Mouse (Mus musculus) adipocyte (in vitro differentiated cells): ENCODE results near the gene Ttc13.
A peak's percentile ranks its signal among the peaks of the same experiment; 100 is the strongest.

Experiments
- DNase-seq: peaks from one replicate; pipeline ENCODE4 v3.0.0-alpha.2; 2016; ENCODE audit warnings: low spot score

Gene Ttc13

DNA sequence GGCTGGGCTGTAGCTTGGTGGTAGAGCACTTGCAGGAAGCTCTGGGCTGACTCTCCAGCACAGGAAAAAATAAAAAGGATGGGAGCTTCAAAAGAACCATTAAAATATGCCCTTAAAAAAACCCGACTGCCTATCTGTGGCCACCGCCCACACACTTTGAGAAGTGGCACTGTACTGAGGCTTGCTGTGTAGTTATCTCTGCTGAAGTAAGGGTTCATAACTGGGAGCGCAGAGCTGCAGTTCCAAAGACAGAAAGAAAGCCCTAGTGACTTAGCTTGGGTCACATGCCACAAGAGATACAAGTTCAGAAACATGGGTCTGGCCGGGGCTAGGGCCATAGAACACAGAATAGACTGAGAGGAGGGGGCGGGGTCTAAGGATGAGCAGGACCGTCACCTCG is 63.8 kb downstream of the Ttc13 start:
- no peak for DNase-seq

DNA sequence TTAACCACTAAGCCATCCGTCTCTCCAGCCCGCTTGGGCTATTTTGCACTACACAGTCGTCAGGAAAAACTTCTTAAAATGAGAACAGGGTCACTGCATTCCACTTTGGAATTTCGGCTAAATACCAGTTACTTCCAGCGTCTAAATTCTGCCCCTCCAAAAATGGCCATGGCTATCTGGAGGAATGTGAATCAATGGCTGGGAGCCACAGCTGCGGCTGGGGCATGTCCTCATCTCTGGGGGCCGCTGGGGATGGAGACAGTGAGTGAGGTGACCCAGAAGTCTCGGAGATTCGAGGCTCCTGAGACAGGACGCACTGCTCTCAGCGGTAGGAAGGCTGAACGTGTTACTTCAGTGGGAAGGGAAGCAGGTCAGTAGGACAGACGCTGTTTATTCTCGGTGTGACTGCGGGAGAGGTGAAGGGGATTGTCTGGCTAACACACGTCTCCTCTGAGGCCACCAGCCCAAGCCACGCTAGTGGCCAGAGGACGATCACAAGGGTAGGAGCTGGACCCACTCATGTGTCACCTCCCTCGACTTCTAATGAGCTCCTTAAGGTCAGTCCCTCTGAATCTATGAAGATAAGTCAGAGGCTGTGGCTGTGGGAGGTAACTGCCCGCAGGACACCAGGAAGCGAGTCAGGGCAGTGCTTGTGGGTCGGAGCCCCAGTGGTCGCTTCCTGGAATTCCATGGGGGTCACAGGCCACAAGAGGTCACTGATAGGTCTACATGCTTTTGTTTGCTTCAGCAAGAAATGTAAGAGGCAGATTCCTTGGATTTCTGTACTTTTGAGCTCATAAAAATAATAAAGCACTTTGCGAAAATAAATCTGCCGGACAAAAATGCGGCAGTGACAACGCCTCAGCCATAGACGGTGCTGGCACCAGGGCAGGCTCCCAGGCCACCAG is 68.0 kb downstream of the Ttc13 start:
- no peak for DNase-seq

DNA sequence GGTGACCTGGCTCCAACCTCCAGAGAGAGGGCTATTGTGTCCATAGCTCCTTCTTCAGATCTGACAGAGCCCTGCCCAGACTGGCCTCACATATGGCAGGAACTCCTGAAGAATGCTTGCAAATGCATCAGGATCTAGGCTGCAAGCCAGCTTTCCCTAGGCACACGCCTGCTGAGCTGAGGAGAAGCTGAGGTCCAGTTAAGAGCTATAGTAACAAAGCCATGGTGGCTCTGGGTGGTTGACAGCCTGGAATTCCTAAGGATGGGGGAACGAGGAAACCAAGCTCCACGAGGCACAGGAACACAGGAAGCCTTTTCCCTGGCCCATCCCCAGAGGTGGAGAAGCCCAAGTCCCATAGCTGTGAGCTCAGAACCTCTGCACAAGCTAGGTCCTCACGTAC is 69.2 kb downstream of the Ttc13 start:
- DNase-seq: peak; percentile 54

DNA sequence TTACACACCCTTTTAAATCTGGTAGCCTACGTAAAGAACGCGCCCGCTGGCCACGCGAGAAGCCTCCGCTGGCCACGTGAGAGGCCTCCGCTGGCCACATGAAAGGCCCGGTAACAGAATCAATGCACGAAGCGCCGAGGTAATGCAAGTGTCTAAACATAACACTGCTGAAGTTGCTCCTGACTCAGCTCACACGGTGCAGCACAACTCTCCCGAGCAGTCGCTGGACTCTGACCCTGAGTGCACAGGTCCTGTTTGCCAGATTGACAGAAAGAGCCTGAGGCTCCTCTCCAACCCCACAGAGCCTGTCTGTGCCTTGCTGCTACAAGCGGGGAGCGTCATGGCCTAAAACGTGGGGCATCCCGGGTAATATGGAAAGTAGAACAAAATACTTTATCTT is 70.0 kb downstream of the Ttc13 start:
- DNase-seq: no peak

DNA sequence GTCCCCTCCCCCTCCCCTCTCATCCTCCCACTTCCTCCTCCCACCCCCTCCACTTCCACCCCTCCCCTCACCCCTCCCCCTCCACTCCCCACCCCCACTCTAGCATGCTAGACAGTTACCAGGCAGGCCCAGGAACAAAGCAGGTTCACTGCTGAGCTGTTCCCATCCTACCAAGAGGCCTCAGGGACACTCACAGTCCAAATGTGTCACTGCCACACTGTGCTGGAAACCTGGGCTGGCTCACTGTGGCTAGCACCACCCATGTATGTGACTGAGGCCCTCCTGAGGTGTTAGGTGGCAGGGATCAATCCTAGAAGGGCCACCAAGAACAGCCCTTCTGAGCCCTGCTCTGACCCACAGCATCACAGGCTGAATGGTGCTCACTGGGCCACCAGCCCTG is 73.5 kb downstream of the Ttc13 start:
- no peak for DNase-seq

DNA sequence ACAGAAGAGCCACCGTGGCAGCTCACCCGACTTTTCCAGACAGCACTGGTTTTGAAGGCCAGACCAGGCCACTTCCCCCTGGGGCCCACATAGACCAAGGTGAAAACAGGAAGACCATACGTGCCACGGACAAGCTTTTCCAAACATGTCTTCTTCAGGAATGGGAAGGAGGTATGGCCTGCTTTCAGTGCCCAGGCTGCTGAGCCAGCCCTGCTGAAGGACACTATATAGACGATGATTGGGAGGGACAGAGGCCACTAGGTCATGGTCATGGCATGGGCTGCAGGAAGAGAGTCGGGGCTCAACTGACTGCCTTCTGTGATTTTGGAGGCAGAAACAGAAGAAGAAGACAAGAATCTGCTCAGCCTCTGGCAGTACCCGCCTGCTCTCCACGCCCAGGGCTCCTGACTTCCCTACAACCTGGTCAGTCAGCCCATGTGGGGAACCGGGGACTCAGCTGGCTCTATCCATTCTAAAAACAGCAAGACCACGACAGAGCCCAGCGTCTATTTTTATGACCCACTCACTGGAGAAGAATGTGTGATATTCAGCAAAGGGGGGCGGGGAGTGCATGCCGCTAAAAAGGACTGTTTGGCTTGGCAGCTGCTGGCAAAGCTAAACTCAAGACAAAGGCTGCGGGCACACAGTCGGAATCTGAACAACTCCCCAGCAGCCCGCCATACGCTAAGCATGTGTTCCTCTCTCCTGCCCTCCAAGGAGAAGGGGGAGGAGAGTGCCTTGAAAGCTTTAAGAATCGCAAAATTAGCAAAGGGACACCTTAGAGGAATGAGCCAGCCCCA is 78.0 kb downstream of the Ttc13 start:
- peak; percentile 67 for DNase-seq

DNA sequence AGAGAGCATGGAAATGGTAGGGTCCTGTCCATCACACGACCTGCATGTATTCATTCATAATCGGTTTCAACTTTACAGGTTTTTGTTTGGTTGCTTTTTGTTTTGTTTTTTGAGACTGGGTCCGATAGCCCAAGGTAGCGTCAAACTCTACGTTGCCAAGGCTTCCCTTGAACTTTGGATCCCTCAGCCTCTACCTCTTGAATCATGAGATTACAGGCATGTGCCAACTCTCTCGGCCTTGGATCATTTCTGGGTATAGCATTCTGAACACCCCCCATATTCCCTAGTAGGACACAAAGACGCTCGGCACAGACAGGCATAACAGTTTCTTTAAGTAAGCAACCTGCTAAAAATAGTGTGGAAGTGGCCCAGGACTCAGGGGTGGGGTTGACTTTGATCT is 80.2 kb downstream of the Ttc13 start:
- no peak for DNase-seq

DNA sequence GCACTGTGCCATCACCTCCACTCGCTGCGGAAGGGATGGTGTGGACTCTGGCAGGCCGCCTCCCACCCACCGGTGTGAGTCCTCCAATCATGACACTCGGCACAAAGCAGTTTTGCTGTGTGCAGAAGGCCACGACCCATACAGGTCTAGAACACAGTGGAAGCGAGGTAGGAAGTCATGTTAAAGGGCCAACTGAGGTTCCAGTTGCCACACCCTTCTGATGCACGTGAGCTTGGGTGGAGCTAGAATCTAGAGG is 86.6 kb downstream of the Ttc13 start:
- no peak for DNase-seq

DNA sequence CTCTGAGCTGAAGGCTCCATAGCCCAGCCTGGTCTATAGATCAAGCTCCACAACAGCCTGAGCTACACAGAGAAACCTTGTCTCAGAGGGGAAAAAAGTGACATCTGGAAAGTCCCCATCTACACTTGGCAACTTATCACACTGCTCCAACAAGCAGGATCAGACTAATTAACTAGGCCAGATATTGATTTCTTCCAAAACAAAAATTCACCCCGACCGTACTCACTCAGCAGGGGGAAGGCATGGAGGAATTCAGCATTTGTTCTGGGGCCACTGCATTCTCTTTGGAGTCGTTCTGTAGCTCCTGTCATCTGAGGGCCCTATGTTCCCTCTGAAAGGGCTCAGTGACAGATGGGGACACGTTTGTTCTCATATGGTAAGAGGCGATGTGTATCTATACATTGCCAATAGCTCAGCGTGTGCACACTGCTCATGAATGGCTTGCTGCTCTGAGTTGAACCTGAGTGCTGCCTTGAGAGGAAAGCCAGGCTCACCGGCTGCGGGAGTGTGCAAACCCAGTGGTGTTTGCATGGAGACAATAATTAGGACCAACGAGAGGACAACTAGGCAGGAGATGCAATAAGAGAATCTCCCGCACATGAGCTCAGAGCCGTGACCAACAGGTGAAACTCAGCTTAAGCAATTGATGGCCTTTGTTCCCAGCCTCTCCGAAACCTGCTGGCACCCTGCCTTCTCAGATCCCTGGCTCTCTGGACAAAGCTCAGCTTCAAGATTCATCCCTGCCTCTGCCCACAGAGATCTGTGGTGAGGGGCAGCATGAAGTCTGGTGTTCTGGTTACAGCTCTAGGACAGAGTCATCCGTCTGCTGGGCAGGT is 87.2 kb downstream of the Ttc13 start:
- no peak for DNase-seq

DNA sequence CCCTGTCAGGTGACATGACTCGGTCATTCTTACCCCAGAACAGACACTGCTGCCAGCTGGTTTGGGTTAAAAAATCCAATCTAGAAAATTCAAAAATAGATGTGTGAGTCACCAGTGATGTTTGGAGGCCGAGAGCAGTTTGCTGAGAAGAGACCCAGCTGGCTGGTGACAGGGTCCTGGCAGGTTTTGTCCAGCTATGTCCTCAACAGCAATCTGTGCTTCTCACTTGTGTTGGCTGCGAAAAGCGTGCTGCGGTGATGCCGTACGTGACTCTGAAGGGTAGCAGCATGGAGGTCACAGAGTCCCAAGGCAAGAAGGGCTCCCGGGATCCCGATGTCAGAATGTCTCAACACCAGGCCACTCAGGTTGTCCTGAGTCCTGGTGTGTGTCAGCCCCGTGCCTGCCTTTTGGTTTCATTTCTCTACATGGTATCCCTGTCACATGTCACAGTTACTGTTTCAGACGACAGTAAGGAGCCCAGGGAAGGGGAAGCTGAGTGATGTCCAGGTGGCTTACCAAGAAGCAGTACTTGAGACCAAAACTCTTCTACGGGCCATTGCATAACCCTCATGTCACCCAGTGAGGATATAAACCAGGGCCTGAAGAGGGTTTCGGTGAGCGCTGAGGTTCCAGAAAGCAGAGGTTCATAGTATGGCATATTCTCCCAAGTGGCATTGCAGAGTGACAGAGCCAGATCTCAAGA is 88.6 kb downstream of the Ttc13 start:
- DNase-seq: peak; percentile 53

DNA sequence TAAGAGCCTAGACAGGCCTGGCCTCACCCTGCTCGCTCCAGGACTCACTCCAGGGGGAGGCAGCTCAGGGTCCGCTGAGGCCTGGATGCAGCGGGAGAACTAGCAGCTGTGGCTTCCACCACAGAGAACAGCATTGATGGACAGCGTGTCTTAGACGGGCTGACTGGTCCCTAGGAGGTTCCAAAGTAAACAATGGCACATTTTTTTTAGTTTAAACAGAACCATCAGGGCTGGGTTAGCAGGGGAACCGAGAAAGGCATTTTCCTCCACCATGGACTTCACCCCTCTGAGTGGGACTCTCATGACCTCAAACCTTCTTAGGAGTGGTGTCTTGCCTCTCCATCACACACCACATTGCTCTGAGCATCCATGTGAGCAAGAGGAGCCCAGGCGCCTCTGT is 89.8 kb downstream of the Ttc13 start:
- DNase-seq: no peak

DNA sequence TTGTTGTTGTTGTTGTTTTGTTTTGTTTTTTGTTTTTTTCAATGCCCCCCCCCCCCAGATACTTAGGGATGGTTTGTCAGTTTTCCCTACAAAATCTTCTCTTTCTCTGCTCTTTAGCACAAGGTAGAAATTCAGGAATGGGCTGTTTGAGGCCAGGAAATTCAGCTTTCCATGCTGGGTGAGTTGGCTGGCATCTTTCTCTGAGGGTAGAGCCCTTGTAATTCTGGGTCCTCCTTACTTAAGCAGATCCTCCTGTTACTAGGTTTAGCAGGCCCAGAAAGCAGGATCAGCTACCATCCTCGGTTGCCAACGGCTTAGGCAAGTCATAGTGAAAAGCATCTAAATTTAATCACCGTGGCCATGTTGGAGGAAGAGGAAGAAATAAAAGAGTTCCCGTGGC is 90.9 kb downstream of the Ttc13 start:
- no peak for DNase-seq

DNA sequence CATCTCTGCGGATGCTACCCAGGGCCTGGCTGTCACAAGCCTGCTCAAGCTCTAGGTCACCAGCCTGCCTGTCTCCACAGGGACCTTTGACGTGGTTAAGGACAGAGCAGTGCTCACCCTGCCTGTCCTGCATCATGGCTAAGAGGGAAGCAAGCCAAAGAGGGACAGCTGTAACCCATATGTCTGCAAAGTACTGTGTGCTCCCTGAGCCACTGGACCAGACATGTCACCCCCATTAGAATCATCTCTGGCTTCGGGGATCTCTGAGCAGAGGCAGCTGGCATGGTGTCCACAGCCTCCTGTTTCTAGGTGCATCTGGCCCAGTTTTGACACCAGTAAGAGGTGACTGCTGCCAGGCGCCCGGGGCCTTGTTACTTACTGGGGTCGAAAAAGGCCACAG is 91.3 kb downstream of the Ttc13 start:
- no peak for DNase-seq

DNA sequence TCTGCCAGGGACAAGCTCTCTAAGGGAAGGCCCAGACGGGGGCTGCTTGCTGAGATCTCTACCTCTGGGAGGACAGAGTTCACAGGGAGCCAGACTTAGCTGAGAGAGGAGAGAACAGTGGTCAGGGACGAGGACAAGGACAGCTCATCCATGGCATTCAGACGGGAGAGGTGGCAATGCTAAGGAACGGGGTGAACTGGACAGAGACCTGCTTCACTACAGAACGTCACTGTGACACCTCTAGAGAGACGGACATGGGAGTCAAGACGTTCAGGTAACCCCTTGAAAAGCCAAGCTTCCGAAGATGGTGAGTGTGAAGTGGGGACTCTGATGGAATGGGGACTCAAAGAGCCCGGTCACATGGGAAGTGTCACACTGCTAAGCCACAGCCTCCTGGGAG is 95.5 kb downstream of the Ttc13 start:
- no peak for DNase-seq
